Mouse (Mus musculus): ENCODE results near the gene Rgmb. TPM values are rescaled to one million over a fixed set of nuclear protein-coding genes. Genes with fewer than 3 reads are reported as not detected.

Rgmb gene
- polyA plus RNA-seq, 1 experiment from 2014 or later = 1.0 TPM

- Histone ChIP-seq H3K9me3 (replicated peaks) (no peaks in the 10 kb centered on the region), H3K36me3 (replicated peaks) (no peaks in the 10 kb centered on the region), H3K27me3 (no peaks in the 10 kb centered on the region), H3K9ac (no peak overlapping the region), H3K27ac (replicated peaks) (no peak overlapping the region), H3K4me2 (no peak overlapping the region), H3K4me1 (replicated peaks) (no peaks in the 10 kb centered on the region), H3K4me3 (replicated peaks) (no peak overlapping the region)
- ATAC-seq (ENCODE audit: insufficient read depth) = no peak
- 29% methylated on average over 10 of the region's 10 CpGs for WGBS (ENCODE audit: insufficient replicate concordance)
Measured at GRCm38 (mm10) chr17:15808468-15809374, 22.1 kb downstream of the Rgmb start.

GRCm38 (mm10) chr17:15808015-15808414 is 22.8 kb downstream of the Rgmb start:
- no peaks in the 10 kb centered on the region for H3K36me3 ChIP-seq (replicated peaks)
- H3K27ac ChIP-seq (replicated peaks) = no peak overlapping the region
- no peaks in the 10 kb centered on the region for H3K9me3 ChIP-seq (replicated peaks)
- H3K4me3 ChIP-seq (replicated peaks) = no peak overlapping the region
- WGBS (ENCODE audit: insufficient replicate concordance) = 45% methylated on average over 4 of the region's 4 CpGs
- no peaks in the 10 kb centered on the region for H3K4me1 ChIP-seq (replicated peaks)
- H3K27me3 ChIP-seq = no peaks in the 10 kb centered on the region
- ATAC-seq (ENCODE audit: insufficient read depth) = no peak
- H3K9ac ChIP-seq = no peak overlapping the region
- H3K4me2 ChIP-seq = no peak overlapping the region

- no peak overlapping the region for H3K27ac ChIP-seq (replicated peaks)
- no peak for ATAC-seq (ENCODE audit: insufficient read depth)
- no peaks in the 10 kb centered on the region for H3K9me3 ChIP-seq (replicated peaks)
- H3K4me3 ChIP-seq (replicated peaks) = no peak overlapping the region
- no peaks in the 10 kb centered on the region for H3K27me3 ChIP-seq
- 70% methylated on average over 23 of the region's 23 CpGs for WGBS (ENCODE audit: insufficient replicate concordance)
- H3K36me3 ChIP-seq (replicated peaks) = no peaks in the 10 kb centered on the region
- H3K4me2 ChIP-seq = no peak overlapping the region
- no peak overlapping the region for H3K9ac ChIP-seq
- H3K4me1 ChIP-seq (replicated peaks) = no peaks in the 10 kb centered on the region
Measured at GRCm38 (mm10) chr17:15807295-15807984, 23.4 kb downstream of the Rgmb start.

GRCm38 (mm10) chr17:15804008-15804812 is 26.6 kb downstream of the Rgmb start:
- Histone ChIP-seq H3K27ac (replicated peaks) (no peak overlapping the region), H3K9me3 (replicated peaks) (no peaks in the 10 kb centered on the region), H3K4me3 (replicated peaks) (no peak overlapping the region), H3K9ac (no peak overlapping the region), H3K27me3 (no peaks in the 10 kb centered on the region), H3K36me3 (replicated peaks) (no peaks in the 10 kb centered on the region), H3K4me1 (replicated peaks) (no peaks in the 10 kb centered on the region), H3K4me2 (no peak overlapping the region)
- WGBS (ENCODE audit: insufficient replicate concordance) = 34% methylated on average over 15 of the region's 15 CpGs
- ATAC-seq (ENCODE audit: insufficient read depth) = no peak

- WGBS (ENCODE audit: insufficient replicate concordance) = 51% methylated on average over 3 of the region's 3 CpGs
- Histone ChIP-seq H3K9me3 (replicated peaks) (no peaks in the 10 kb centered on the region), H3K4me3 (replicated peaks) (no peak overlapping the region), H3K4me2 (no peak overlapping the region), H3K36me3 (replicated peaks) (no peaks in the 10 kb centered on the region), H3K27ac (replicated peaks) (no peak overlapping the region), H3K9ac (no peak overlapping the region), H3K4me1 (replicated peaks) (no peaks in the 10 kb centered on the region), H3K27me3 (no peaks in the 10 kb centered on the region)
- no peak for ATAC-seq (ENCODE audit: insufficient read depth)
Measured at GRCm38 (mm10) chr17:15799195-15799793, 31.5 kb downstream of the Rgmb start.

GRCm38 (mm10) chr17:15790716-15791115 is 40.1 kb downstream of the Rgmb start:
- H3K27me3 ChIP-seq = no peaks in the 10 kb centered on the region
- no peaks in the 10 kb centered on the region for H3K36me3 ChIP-seq (replicated peaks)
- no peak overlapping the region for H3K27ac ChIP-seq (replicated peaks)
- no peak overlapping the region for H3K9ac ChIP-seq
- 60% methylated on average over 8 of the region's 8 CpGs for WGBS (ENCODE audit: insufficient replicate concordance)
- no peaks in the 10 kb centered on the region for H3K9me3 ChIP-seq (replicated peaks)
- no peak overlapping the region for H3K4me3 ChIP-seq (replicated peaks)
- ATAC-seq (ENCODE audit: insufficient read depth) = no peak
- no peaks in the 10 kb centered on the region for H3K4me1 ChIP-seq (replicated peaks)
- H3K4me2 ChIP-seq = no peak overlapping the region

GRCm38 (mm10) chr17:15787036-15787435 is 43.8 kb downstream of the Rgmb start:
- no peaks in the 10 kb centered on the region for H3K4me1 ChIP-seq (replicated peaks)
- no peak overlapping the region for H3K27ac ChIP-seq (replicated peaks)
- no peak for ATAC-seq (ENCODE audit: insufficient read depth)
- H3K9me3 ChIP-seq (replicated peaks) = no peaks in the 10 kb centered on the region
- H3K27me3 ChIP-seq = no peaks in the 10 kb centered on the region
- H3K4me2 ChIP-seq = no peak overlapping the region
- 18% methylated on average over 3 of the region's 3 CpGs for WGBS (ENCODE audit: insufficient replicate concordance)
- H3K9ac ChIP-seq = no peak overlapping the region
- H3K36me3 ChIP-seq (replicated peaks) = no peaks in the 10 kb centered on the region
- H3K4me3 ChIP-seq (replicated peaks) = no peak overlapping the region

- no peak overlapping the region for H3K4me2 ChIP-seq
- no peaks in the 10 kb centered on the region for H3K36me3 ChIP-seq (replicated peaks)
- no peak overlapping the region for H3K27ac ChIP-seq (replicated peaks)
- WGBS (ENCODE audit: insufficient replicate concordance) = 67% methylated on average over 6 of the region's 6 CpGs
- no peak for ATAC-seq (ENCODE audit: insufficient read depth)
- no peaks in the 10 kb centered on the region for H3K27me3 ChIP-seq
- H3K9me3 ChIP-seq (replicated peaks) = no peaks in the 10 kb centered on the region
- no peaks in the 10 kb centered on the region for H3K4me1 ChIP-seq (replicated peaks)
- H3K9ac ChIP-seq = no peak overlapping the region
- no peak overlapping the region for H3K4me3 ChIP-seq (replicated peaks)
Measured at GRCm38 (mm10) chr17:15777979-15778378, 52.9 kb downstream of the Rgmb start.

- no peaks in the 10 kb centered on the region for H3K4me1 ChIP-seq (replicated peaks)
- H3K27ac ChIP-seq (replicated peaks) = no peak overlapping the region
- H3K4me3 ChIP-seq (replicated peaks) = no peak overlapping the region
- H3K27me3 ChIP-seq = no peaks in the 10 kb centered on the region
- no peak overlapping the region for H3K9ac ChIP-seq
- no peak for ATAC-seq (ENCODE audit: insufficient read depth)
- WGBS (ENCODE audit: insufficient replicate concordance) = 61% methylated on average over 5 of the region's 5 CpGs
- no peaks in the 10 kb centered on the region for H3K9me3 ChIP-seq (replicated peaks)
- H3K4me2 ChIP-seq = no peak overlapping the region
- peaks cover 3% of the 10 kb centered on the region for H3K36me3 ChIP-seq (replicated peaks)
Measured at GRCm38 (mm10) chr17:15776349-15776748, 54.5 kb downstream of the Rgmb start.

GRCm38 (mm10) chr17:15774565-15775215 is 56.1 kb downstream of the Rgmb start:
- no peak overlapping the region for H3K4me3 ChIP-seq (replicated peaks)
- H3K9me3 ChIP-seq (replicated peaks) = no peaks in the 10 kb centered on the region
- H3K4me2 ChIP-seq = no peak overlapping the region
- peaks cover 19% of the 10 kb centered on the region for H3K36me3 ChIP-seq (replicated peaks)
- 63% methylated on average over 5 of the region's 5 CpGs for WGBS (ENCODE audit: insufficient replicate concordance)
- peak; percentile 28; the same call in 1 of the 2 replicates for ATAC-seq (ENCODE audit: insufficient read depth)
- no peak overlapping the region for H3K27ac ChIP-seq (replicated peaks)
- H3K9ac ChIP-seq = no peak overlapping the region
- H3K27me3 ChIP-seq = no peaks in the 10 kb centered on the region
- no peaks in the 10 kb centered on the region for H3K4me1 ChIP-seq (replicated peaks)
